Mouse (Mus musculus): ENCODE data around the gene Sgsm1.

DNA sequence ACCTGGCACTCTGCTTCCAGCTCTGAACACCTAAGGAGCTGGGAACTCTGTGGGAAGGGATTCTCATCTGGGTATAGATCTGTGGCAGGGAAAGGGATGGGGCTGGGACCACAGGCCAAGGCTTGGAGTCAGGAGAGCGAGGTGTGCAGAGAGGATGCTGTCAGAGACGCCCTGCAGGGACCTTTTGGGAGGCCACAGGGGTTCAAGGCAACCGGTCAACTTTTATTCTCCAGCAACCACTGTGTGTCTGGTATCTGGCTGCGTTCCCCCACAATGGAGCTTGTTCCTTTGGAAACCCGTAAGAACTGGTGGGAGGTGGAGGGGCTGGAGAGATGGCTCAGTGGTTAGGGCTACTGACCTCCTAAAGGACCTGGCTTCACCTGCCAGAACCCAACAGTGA is 16.0 kb downstream of the Sgsm1 start:
- TF ChIP-seq EP300 (IDR thresholded peaks at IDR 0.05; ENCODE audit: low read depth) (no peak), CTCF (IDR thresholded peaks at IDR 0.05; ENCODE audit: low read depth) (no peak)
